Mouse (Mus musculus) splenic B cell, adult 2 months (primary cell): ENCODE results near the gene Exoc7.
"Not testable (repeated sequence)": the region's sequence is repeated elsewhere in the genome, so short reads cannot be mapped to it uniquely, and the experiment has no call there.

Experiments used
- DNase-seq: peaks from one replicate; pipeline ENCODE4 v3.0.0-alpha.2; 2011; ENCODE audit warnings: low read depth, low spot score
- H3K27me3 ChIP-seq: 2 replicates; pipeline ENCODE4 v1.6.1; 2012; ENCODE audit warnings: mild to moderate bottlenecking, low read length, moderate library complexity, mixed read lengths; ENCODE audit not compliant: control insufficient read depth, poor library complexity, insufficient read depth, severe bottlenecking
- H3K36me3 ChIP-seq: 2 replicates; pipeline ENCODE4 v1.6.1; 2012; ENCODE audit warnings: mild to moderate bottlenecking, low read length, moderate library complexity, mixed read lengths; ENCODE audit not compliant: control insufficient read depth, poor library complexity, insufficient read depth, severe bottlenecking

Gene Exoc7

GRCm38 (mm10) chr11:116297017-116297416 is 10.0 kb downstream of the Exoc7 start:
- H3K27me3 ChIP-seq, result no peaks in the 10 kb centered on the region
- no peak for DNase-seq
- H3K36me3 ChIP-seq, result peaks cover 4% of the 10 kb centered on the region

DNA sequence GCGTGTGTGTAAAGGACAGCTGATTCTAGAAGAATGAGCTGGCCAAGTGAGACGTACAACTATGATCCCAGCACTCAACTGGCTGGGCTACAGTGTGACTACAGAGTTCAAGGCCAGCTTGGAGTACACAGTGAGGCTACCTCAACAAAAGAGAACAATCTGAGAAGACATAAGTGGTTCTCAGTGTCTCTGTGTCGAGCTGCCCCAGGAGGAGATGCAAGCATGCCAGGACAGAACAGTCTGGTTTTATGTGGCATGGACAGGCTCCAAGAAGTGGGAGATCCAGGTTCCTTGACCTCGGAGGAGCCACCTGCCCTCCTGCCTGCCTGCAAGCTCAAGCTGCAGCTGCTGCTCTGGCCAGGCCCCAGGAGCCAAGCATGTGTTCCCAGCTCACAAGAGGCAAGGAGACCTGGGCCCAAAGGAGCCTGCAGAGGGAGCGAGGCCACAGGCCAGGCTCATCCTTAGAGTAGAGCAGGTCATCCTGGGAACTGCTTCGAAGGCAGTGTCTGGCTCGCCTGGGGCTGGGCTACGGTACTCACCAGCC is 10.8 kb downstream of the Exoc7 start:
- Histone ChIP-seq H3K27me3 (no peaks in the 10 kb centered on the region), H3K36me3 (peaks cover 4% of the 10 kb centered on the region)
- DNase-seq, result no peak

GRCm38 (mm10) chr11:116294319-116294718 is 12.7 kb downstream of the Exoc7 start:
- peaks cover 5% of the 10 kb centered on the region for H3K36me3 ChIP-seq
- peak; percentile 77 for DNase-seq

GRCm38 (mm10) chr11:116293538-116294137 is 13.4 kb downstream of the Exoc7 start:
- H3K36me3 ChIP-seq, result peaks cover 5% of the 10 kb centered on the region
- no peak for DNase-seq
- H3K27me3 ChIP-seq, result no peaks in the 10 kb centered on the region

More at GRCm38 (mm10) chr11:116294319-116294718, 12.7 kb downstream of the Exoc7 start:
- H3K27me3 ChIP-seq, result no peaks in the 10 kb centered on the region

- DNase-seq, result no peak
- Histone ChIP-seq H3K36me3 (peaks cover 5% of the 10 kb centered on the region), H3K27me3 (no peaks in the 10 kb centered on the region)
Measured at GRCm38 (mm10) chr11:116292401-116292800, 14.6 kb downstream of the Exoc7 start.

- H3K36me3 ChIP-seq, result peaks cover 5% of the 10 kb centered on the region
- no peaks in the 10 kb centered on the region for H3K27me3 ChIP-seq
- no peak for DNase-seq
Measured at GRCm38 (mm10) chr11:116290556-116290955, 16.5 kb downstream of the Exoc7 start.

DNA sequence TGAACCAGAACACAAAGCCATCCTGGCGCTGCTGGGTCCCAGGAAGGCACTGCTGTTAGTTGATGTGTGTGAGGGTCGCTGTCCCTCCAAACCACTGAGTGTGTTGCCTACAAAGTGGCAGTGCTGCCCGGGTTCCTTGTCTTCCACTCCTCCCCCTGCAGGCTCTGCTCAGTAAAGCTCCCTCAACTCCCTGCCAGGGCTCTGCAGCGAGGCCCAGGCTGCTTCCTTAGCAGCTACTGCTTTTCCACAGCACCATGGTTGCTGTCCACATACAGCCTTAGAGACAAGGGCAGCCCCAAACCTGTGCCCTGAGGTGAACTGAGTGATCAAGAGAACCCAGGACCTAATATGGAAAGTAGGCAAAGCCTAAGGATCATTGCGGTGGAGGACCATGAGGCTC is 19.7 kb downstream of the Exoc7 start:
- no peak for DNase-seq
- Histone ChIP-seq H3K27me3 (no peaks in the 10 kb centered on the region), H3K36me3 (peaks cover 5% of the 10 kb centered on the region)

- DNase-seq, result no peak
- Histone ChIP-seq H3K36me3 (peaks cover 3% of the 10 kb centered on the region), H3K27me3 (no peaks in the 10 kb centered on the region)
Measured at GRCm38 (mm10) chr11:116285770-116286191, 21.3 kb downstream of the Exoc7 start.

DNA sequence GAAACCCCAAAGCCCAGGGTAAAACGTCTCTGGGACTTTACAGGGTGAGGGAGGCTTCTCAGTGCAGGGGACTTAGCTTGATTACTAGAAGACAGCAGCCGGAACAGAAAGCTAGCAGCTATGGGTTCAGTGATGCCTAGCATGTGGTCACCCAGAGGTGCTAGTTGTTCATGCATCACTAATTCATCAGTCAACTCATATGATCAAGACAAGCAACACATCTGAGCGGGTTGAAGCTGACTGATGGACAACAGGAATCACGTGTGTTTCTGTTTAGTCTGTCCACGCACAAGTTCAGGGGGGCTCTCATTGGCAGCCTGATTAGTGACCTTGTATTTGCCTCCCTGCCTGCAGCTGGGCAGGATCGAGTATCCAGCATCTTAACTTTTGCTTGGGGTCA is 23.1 kb downstream of the Exoc7 start:
- peak; percentile 71 for DNase-seq
- Histone ChIP-seq H3K27me3 (no peaks in the 10 kb centered on the region), H3K36me3 (no peaks in the 10 kb centered on the region)

DNA sequence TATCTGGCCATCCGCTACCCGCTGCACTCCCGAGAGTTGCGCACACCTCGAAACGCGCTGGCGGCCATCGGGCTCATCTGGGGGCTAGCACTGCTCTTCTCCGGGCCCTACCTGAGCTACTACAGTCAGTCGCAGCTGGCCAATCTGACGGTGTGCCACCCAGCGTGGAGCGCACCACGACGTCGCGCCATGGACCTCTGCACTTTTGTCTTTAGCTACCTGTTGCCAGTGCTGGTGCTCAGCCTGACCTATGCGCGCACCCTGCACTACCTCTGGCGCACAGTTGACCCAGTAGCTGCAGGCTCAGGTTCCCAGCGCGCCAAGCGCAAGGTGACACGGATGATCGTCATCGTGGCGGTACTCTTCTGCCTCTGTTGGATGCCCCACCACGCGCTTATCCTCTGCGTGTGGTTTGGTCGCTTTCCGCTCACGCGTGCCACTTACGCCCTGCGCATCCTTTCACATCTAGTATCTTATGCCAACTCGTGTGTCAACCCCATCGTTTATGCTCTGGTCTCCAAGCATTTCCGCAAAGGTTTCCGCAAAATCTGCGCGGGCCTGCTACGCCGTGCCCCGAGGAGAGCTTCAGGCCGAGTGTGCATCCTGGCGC is 24.0 kb downstream of the Exoc7 start:
- Histone ChIP-seq H3K36me3 (no peaks in the 10 kb centered on the region), H3K27me3 (no peaks in the 10 kb centered on the region)
- DNase-seq, result peak; percentile 67

DNA sequence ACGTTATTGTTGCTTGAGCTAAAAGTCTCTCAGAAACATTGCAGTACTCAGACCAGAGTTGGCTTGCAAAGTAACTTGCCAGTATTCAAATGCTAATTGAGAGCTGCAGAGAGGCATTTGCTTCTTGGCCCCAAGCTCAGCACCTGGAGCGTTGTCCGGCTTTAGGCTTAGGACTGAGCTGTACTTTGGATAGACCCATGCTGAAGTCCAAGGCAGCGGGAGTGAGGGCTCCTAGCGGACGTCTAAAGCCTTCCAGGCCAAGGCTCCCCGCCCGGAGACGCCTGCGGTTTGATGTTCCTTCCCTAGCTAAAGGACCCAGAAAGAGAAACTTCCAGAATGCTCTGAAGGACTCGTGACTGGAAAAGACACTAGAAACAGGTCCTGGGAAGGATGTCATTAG is 24.9 kb downstream of the Exoc7 start:
- no peaks in the 10 kb centered on the region for H3K27me3 ChIP-seq
- DNase-seq, result peak; percentile 44

GRCm38 (mm10) chr11:116281671-116282070 is 25.4 kb downstream of the Exoc7 start:
- DNase-seq, result no peak
- Histone ChIP-seq H3K27me3 (no peaks in the 10 kb centered on the region), H3K36me3 (no peaks in the 10 kb centered on the region)

More for the DNA sequence above, 24.9 kb downstream of the Exoc7 start:
- no peaks in the 10 kb centered on the region for H3K36me3 ChIP-seq

GRCm38 (mm10) chr11:116280751-116281663 is 26.0 kb downstream of the Exoc7 start, which contains the start of gene Galr2:
Galr2 (plus strand) TSS chr11:116280939.
- H3K27me3 ChIP-seq, result no peaks in the 10 kb centered on the region
- no peaks in the 10 kb centered on the region for H3K36me3 ChIP-seq
- peak; percentile 20 for DNase-seq

GRCm38 (mm10) chr11:116277184-116277583 is 29.8 kb downstream of the Exoc7 start:
- DNase-seq, H3K36me3 ChIP-seq, H3K27me3 ChIP-seq: not testable (repeated sequence)
